Mouse (Mus musculus) liver, adult 2 months (tissue): Measurements from ENCODE around the gene Crebl2. TPM values are rescaled to one million over a fixed set of nuclear protein-coding genes. Genes with fewer than 3 reads are reported as not detected.

Source experiments
- DNase-seq: peaks from one replicate; pipeline ENCODE4 v3.0.0-alpha.2; 2011; ENCODE audit warnings: low read depth, low spot score; ENCODE audit errors: extremely low read depth
- H3K27ac ChIP-seq: fragments of 200-500 bp; replicated peaks from 2 replicates; pipeline ENCODE4 v1.5.1; 2012; ENCODE audit warnings: low read depth, mild to moderate bottlenecking, control low read depth, inconsistent platforms, low read length; ENCODE audit not compliant: insufficient read depth
- H3K27me3 ChIP-seq: fragments of 200-500 bp; 2 replicates; pipeline ENCODE4 v1.6.1; 2012; ENCODE audit warnings: mild to moderate bottlenecking, moderate library complexity, low read length, inconsistent platforms; ENCODE audit not compliant: control insufficient read depth, insufficient read depth
- H3K36me3 ChIP-seq: fragments of 200-500 bp; 2 replicates; pipeline ENCODE4 v1.6.1; 2012; ENCODE audit warnings: low read length, inconsistent platforms; ENCODE audit not compliant: control insufficient read depth, insufficient read depth
- H3K4me1 ChIP-seq: fragments of 200-500 bp; 2 replicates; pipeline ENCODE4 v1.6.1; 2011; ENCODE audit warnings: low read length; ENCODE audit not compliant: control insufficient read depth, insufficient read depth
- H3K4me3 ChIP-seq: fragments of 200-500 bp; 2 replicates; pipeline ENCODE4 v1.5.1; 2011; ENCODE audit warnings: low read depth, mild to moderate bottlenecking, control low read depth, low read length, moderate library complexity; ENCODE audit not compliant: insufficient read depth
- H3K79me2 ChIP-seq: fragments of 200-500 bp; 2 replicates; pipeline ENCODE4 v1.6.1; 2012; ENCODE audit warnings: inconsistent platforms, mild to moderate bottlenecking, low read length, moderate library complexity; ENCODE audit not compliant: control insufficient read depth, insufficient read depth
- H3K9ac ChIP-seq: fragments of 200-500 bp; 2 replicates; pipeline ENCODE4 v1.6.1; 2012; ENCODE audit warnings: low read depth, mild to moderate bottlenecking, control low read depth, inconsistent platforms, low read length
- CTCF ChIP-seq: fragments of 200-500 bp; IDR thresholded peaks from 2 replicates; pipeline ENCODE4 v1.5.1; 2011; ENCODE audit warnings: low read depth, low read length, control low read depth
- POLR2A ChIP-seq: fragments of 200-500 bp; IDR thresholded peaks from 2 replicates; pipeline ENCODE4 v1.6.1; 2011; ENCODE audit warnings: low read length, control low read depth; ENCODE audit not compliant: insufficient read depth; ENCODE audit errors: extremely low read depth
- WGBS: fragments of 180-500 bp; shearing (Covaris S2); methylation state at CpG from one replicate; pipeline ENCODE4 v1.1.7; 2018; 5-methylcytosine and 5-hydroxymethylcytosine counted together
- polyA plus RNA-seq: library from polyadenylated mRNA; depleted of rRNA; stranded (reverse); fragments of >200 nt; gene quantifications from 2 replicates; pipeline ENCODE4 v1.2.3, GENCODE M21; 2012
- total RNA-seq: library from RNA; depleted of rRNA; stranded (reverse); fragments of >200 nt; gene quantifications from 2 replicates; pipeline ENCODE4 v1.2.3, GENCODE M21; 2014

Crebl2 gene
- total and polyA plus RNA-seq, 2 experiments: 20.9 to 49.5 TPM

GRCm38 (mm10) chr6:134877276-134877675 is 47.3 kb downstream of the Crebl2 start:
- no peaks in the 10 kb centered on the region for H3K79me2 ChIP-seq
- no peak overlapping the region for H3K27ac ChIP-seq
- TF ChIP-seq POLR2A (no peak), CTCF (no peak)
- no peaks in the 10 kb centered on the region for H3K27me3 ChIP-seq
- WGBS: 94% methylated on average over 4 of the region's 4 CpGs
- H3K4me3 ChIP-seq: no peak overlapping the region
- H3K9ac ChIP-seq: no peak overlapping the region
- no peaks in the 10 kb centered on the region for H3K4me1 ChIP-seq
- no peaks in the 10 kb centered on the region; the same call in 1 of the 2 replicates for H3K36me3 ChIP-seq
- DNase-seq: no peak

- Histone ChIP-seq H3K4me3 (no peak overlapping the region), H3K27ac (no peak overlapping the region), H3K4me1 (no peaks in the 10 kb centered on the region), H3K36me3 (no peaks in the 10 kb centered on the region; the same call in 1 of the 2 replicates), H3K27me3 (no peaks in the 10 kb centered on the region), H3K79me2 (no peaks in the 10 kb centered on the region), H3K9ac (no peak overlapping the region)
- DNase-seq: no peak
- WGBS: 78% methylated on average over 1 of the region's 1 CpGs
- no peak for TF ChIP-seq POLR2A
- TF ChIP-seq CTCF: no peak
Measured at GRCm38 (mm10) chr6:134877892-134878291, 47.9 kb downstream of the Crebl2 start.

GRCm38 (mm10) chr6:134879556-134879955 is 49.6 kb downstream of the Crebl2 start:
- DNase-seq: no peak
- no peaks in the 10 kb centered on the region; the same call in 1 of the 2 replicates for H3K36me3 ChIP-seq
- H3K27ac ChIP-seq: no peak overlapping the region
- H3K79me2 ChIP-seq: no peaks in the 10 kb centered on the region
- no peak overlapping the region for H3K4me3 ChIP-seq
- no peak overlapping the region for H3K9ac ChIP-seq
- TF ChIP-seq CTCF: no peak
- WGBS: 82% methylated on average over 5 of the region's 5 CpGs
- no peaks in the 10 kb centered on the region for H3K4me1 ChIP-seq
- H3K27me3 ChIP-seq: no peaks in the 10 kb centered on the region

GRCm38 (mm10) chr6:134880046-134880445 is 50.1 kb downstream of the Crebl2 start:
- Histone ChIP-seq H3K27me3 (no peaks in the 10 kb centered on the region), H3K79me2 (no peaks in the 10 kb centered on the region), H3K27ac (no peak overlapping the region), H3K4me1 (no peaks in the 10 kb centered on the region), H3K36me3 (no peaks in the 10 kb centered on the region; the same call in 1 of the 2 replicates), H3K4me3 (no peak overlapping the region), H3K9ac (no peak overlapping the region)
- TF ChIP-seq POLR2A (no peak), CTCF (no peak)
- WGBS: 82% methylated on average over 2 of the region's 2 CpGs
- DNase-seq: no peak

GRCm38 (mm10) chr6:134883661-134884060 is 53.7 kb downstream of the Crebl2 start:
- Histone ChIP-seq H3K4me3 (no peak overlapping the region), H3K27me3 (no peaks in the 10 kb centered on the region), H3K79me2 (no peaks in the 10 kb centered on the region), H3K9ac (no peak overlapping the region), H3K36me3 (no peaks in the 10 kb centered on the region), H3K4me1 (no peaks in the 10 kb centered on the region), H3K27ac (no peak overlapping the region)
- TF ChIP-seq POLR2A (no peak), CTCF (no peak)
- DNase-seq: no peak
- WGBS: 89% methylated on average over 4 of the region's 4 CpGs

- Histone ChIP-seq H3K79me2 (no peaks in the 10 kb centered on the region), H3K27me3 (no peaks in the 10 kb centered on the region), H3K36me3 (no peaks in the 10 kb centered on the region), H3K4me1 (no peaks in the 10 kb centered on the region), H3K4me3 (no peak overlapping the region), H3K9ac (no peak overlapping the region), H3K27ac (no peak overlapping the region)
- WGBS: 97% methylated on average over 2 of the region's 2 CpGs
- TF ChIP-seq POLR2A (no peak), CTCF (no peak)
- DNase-seq: no peak
Measured at GRCm38 (mm10) chr6:134885515-134885914, 55.6 kb downstream of the Crebl2 start.
